Mouse (Mus musculus) CH12.LX (cell line): ENCODE data around the gene Olfr1124.

Experiments used
- CHD2 ChIP-seq: IDR thresholded peaks from 2 replicates; pipeline ENCODE4 v1.6.1; 2011; ENCODE audit warnings: low read length, improper control_type of control experiment
- CTCF ChIP-seq, 2 experiments: IDR thresholded peaks in 1 of 2; conservative IDR thresholded peaks in 1 of 2; 2 replicates each; pipeline ENCODE4 v1.5.1; 2011 to 2012; ENCODE audit warnings: low read depth in 2 of 2, low read length in 2 of 2, improper control_type of control experiment in 1 of 2, inconsistent platforms in 1 of 2, mild to moderate bottlenecking in 1 of 2, moderate library complexity in 1 of 2
- MAFK ChIP-seq: IDR thresholded peaks from 2 replicates; pipeline ENCODE4 v1.6.1; 2011; ENCODE audit warnings: low read length, improper control_type of control experiment; ENCODE audit not compliant: insufficient replicate concordance
- MAZ ChIP-seq: IDR thresholded peaks from 2 replicates; pipeline ENCODE4 v1.6.1; 2012; ENCODE audit warnings: low read depth, mild to moderate bottlenecking, inconsistent platforms, low read length, improper control_type of control experiment, moderate library complexity
- MEF2A ChIP-seq: IDR thresholded peaks from 2 replicates; pipeline ENCODE4 v1.6.1; 2014; ENCODE audit warnings: low read depth, mild to moderate bottlenecking, inconsistent platforms, low read length, improper control_type of control experiment, borderline replicate concordance
- POLR2A ChIP-seq: IDR thresholded peaks from 2 replicates; pipeline ENCODE4 v1.6.1; 2011; ENCODE audit warnings: low read depth, mild to moderate bottlenecking, improper control_type of control experiment, low read length
- POLR2AphosphoS2 ChIP-seq: IDR thresholded peaks from 2 replicates; pipeline ENCODE4 v1.6.1; 2011; ENCODE audit warnings: low read depth, low read length, improper control_type of control experiment
- RAD21 ChIP-seq: IDR thresholded peaks from 2 replicates; pipeline ENCODE4 v1.6.1; 2011; ENCODE audit warnings: low read depth, mild to moderate bottlenecking, low read length, improper control_type of control experiment, moderate library complexity
- SMC3 ChIP-seq: IDR thresholded peaks from 2 replicates; pipeline ENCODE4 v1.6.1; 2011; ENCODE audit warnings: low read depth, low read length, improper control_type of control experiment
- UBTF ChIP-seq: IDR thresholded peaks from 2 replicates; pipeline ENCODE4 v1.6.1; 2012; ENCODE audit warnings: low read depth, mild to moderate bottlenecking, inconsistent platforms, low read length, improper control_type of control experiment, moderate library complexity
- ZC3H11A ChIP-seq: IDR thresholded peaks from 2 replicates; pipeline ENCODE4 v1.6.1; 2012; ENCODE audit warnings: low read depth, mild to moderate bottlenecking, inconsistent platforms, low read length, improper control_type of control experiment

GRCm38 (mm10) chr2:87429975-87430374 is at the start of gene Olfr1124:
- TF ChIP-seq MEF2A = no peak
- TF ChIP-seq CTCF (conservative IDR thresholded peaks at IDR 0.05 in 1 of 2, IDR thresholded peaks at IDR 0.05 in 1 of 2; ENCODE audit: low read depth in 2 of 2, low read length in 2 of 2) = no peak
- no peak for TF ChIP-seq POLR2A
- no peak for TF ChIP-seq CHD2
- TF ChIP-seq MAZ = no peak
- no peak for TF ChIP-seq ZC3H11A
- no peak for TF ChIP-seq RAD21
- TF ChIP-seq UBTF = no peak
- no peak for TF ChIP-seq SMC3
- no peak for TF ChIP-seq MAFK
- TF ChIP-seq POLR2AphosphoS2 = no peak
